Mouse (Mus musculus): ENCODE results near the gene Loxl1. TPM values are rescaled to one million over a fixed set of nuclear protein-coding genes. Genes with fewer than 3 reads are reported as not detected.

The Loxl1 gene
- polyA plus RNA-seq, 2 experiments: 0.80 to 1.2 TPM

GRCm38 (mm10) chr9:58353224-58353623 lies 40.2 kb upstream of the Loxl1 start:
- H3K4me1 ChIP-seq (replicated peaks; ENCODE audit: control insufficient read depth in 2 of 2, insufficient read depth in 2 of 2, low read length in 1 of 2): no peaks in the 10 kb centered on the region
- no peak overlapping the region for H3K9ac ChIP-seq (replicated peaks)
- ATAC-seq (ENCODE audit: insufficient read depth) (no peak), DNase-seq (ENCODE audit: low read depth in 3 of 3, low spot score in 3 of 3) (no peak)
- H3K36me3 ChIP-seq (replicated peaks; ENCODE audit: control insufficient read depth, insufficient read depth, low read depth): no peaks in the 10 kb centered on the region
- no peaks in the 10 kb centered on the region for H3K9me3 ChIP-seq (ENCODE audit: control insufficient read depth, low read length)
- H3K4me2 ChIP-seq (ENCODE audit: low read depth): no peak overlapping the region
- no peak for TF ChIP-seq CTCF (IDR thresholded peaks at IDR 0.05; ENCODE audit: low read depth)
- no peak for TF ChIP-seq EP300 (IDR thresholded peaks at IDR 0.05; ENCODE audit: low read depth)
- no peak overlapping the region for H3K27ac ChIP-seq
- no peak overlapping the region for H3K4me3 ChIP-seq (ENCODE audit: insufficient read depth in 1 of 2, low read depth in 2 of 2, low read length in 2 of 2)
- H3K27me3 ChIP-seq (ENCODE audit: control insufficient read depth, insufficient read depth, low read length): no peaks in the 10 kb centered on the region
- 51% methylated on average over 6 of the region's 6 CpGs for WGBS (ENCODE audit: insufficient replicate concordance)

- 58% methylated on average over 6 of the region's 6 CpGs for WGBS (ENCODE audit: insufficient replicate concordance)
- Histone ChIP-seq H3K9me3 (ENCODE audit: control insufficient read depth, low read length) (no peaks in the 10 kb centered on the region), H3K4me3 (ENCODE audit: insufficient read depth in 1 of 2, low read depth in 2 of 2, low read length in 2 of 2) (no peak overlapping the region), H3K36me3 (replicated peaks; ENCODE audit: control insufficient read depth, insufficient read depth, low read depth) (no peaks in the 10 kb centered on the region), H3K4me2 (ENCODE audit: low read depth) (no peak overlapping the region), H3K4me1 (replicated peaks; ENCODE audit: control insufficient read depth in 2 of 2, insufficient read depth in 2 of 2, low read length in 1 of 2) (no peaks in the 10 kb centered on the region), H3K9ac (replicated peaks) (no peak overlapping the region), H3K27me3 (ENCODE audit: control insufficient read depth, insufficient read depth, low read length) (no peaks in the 10 kb centered on the region), H3K27ac (no peak overlapping the region)
- DNase-seq (ENCODE audit: low read depth in 3 of 3, low spot score in 3 of 3): no peak
- ATAC-seq (ENCODE audit: insufficient read depth): no peak
- TF ChIP-seq EP300 (IDR thresholded peaks at IDR 0.05; ENCODE audit: low read depth) (no peak), CTCF (IDR thresholded peaks at IDR 0.05; ENCODE audit: low read depth) (no peak)
These were observed 34.8 kb upstream of the Loxl1 start for GRCm38 (mm10) chr9:58347795-58348194.

GRCm38 (mm10) chr9:58346498-58346897 lies 33.5 kb upstream of the Loxl1 start:
- no peak overlapping the region for H3K27ac ChIP-seq
- H3K4me1 ChIP-seq (replicated peaks; ENCODE audit: control insufficient read depth in 2 of 2, insufficient read depth in 2 of 2, low read length in 1 of 2): no peaks in the 10 kb centered on the region
- H3K9me3 ChIP-seq (ENCODE audit: control insufficient read depth, low read length): no peaks in the 10 kb centered on the region
- TF ChIP-seq EP300 (IDR thresholded peaks at IDR 0.05; ENCODE audit: low read depth) (no peak), CTCF (IDR thresholded peaks at IDR 0.05; ENCODE audit: low read depth) (no peak)
- ATAC-seq (ENCODE audit: insufficient read depth): no peak
- no peak overlapping the region for H3K9ac ChIP-seq (replicated peaks)
- DNase-seq (ENCODE audit: low read depth in 3 of 3, low spot score in 3 of 3): no peak
- H3K4me2 ChIP-seq (ENCODE audit: low read depth): no peak overlapping the region
- H3K36me3 ChIP-seq (replicated peaks; ENCODE audit: control insufficient read depth, insufficient read depth, low read depth): no peaks in the 10 kb centered on the region
- 33% methylated on average over 10 of the region's 10 CpGs for WGBS (ENCODE audit: insufficient replicate concordance)
- H3K27me3 ChIP-seq (ENCODE audit: control insufficient read depth, insufficient read depth, low read length): no peaks in the 10 kb centered on the region
- H3K4me3 ChIP-seq (ENCODE audit: insufficient read depth in 1 of 2, low read depth in 2 of 2, low read length in 2 of 2): no peak overlapping the region

GRCm38 (mm10) chr9:58345963-58346362 lies 33.0 kb upstream of the Loxl1 start:
- no peaks in the 10 kb centered on the region for H3K9me3 ChIP-seq (ENCODE audit: control insufficient read depth, low read length)
- DNase-seq (ENCODE audit: low read depth in 3 of 3, low spot score in 3 of 3): no peak
- TF ChIP-seq EP300 (IDR thresholded peaks at IDR 0.05; ENCODE audit: low read depth): no peak
- no peak for TF ChIP-seq CTCF (IDR thresholded peaks at IDR 0.05; ENCODE audit: low read depth)
- H3K4me2 ChIP-seq (ENCODE audit: low read depth): no peak overlapping the region
- no peaks in the 10 kb centered on the region for H3K4me1 ChIP-seq (replicated peaks; ENCODE audit: control insufficient read depth in 2 of 2, insufficient read depth in 2 of 2, low read length in 1 of 2)
- no peak for ATAC-seq (ENCODE audit: insufficient read depth)
- no peak overlapping the region for H3K9ac ChIP-seq (replicated peaks)
- H3K4me3 ChIP-seq (ENCODE audit: insufficient read depth in 1 of 2, low read depth in 2 of 2, low read length in 2 of 2): no peak overlapping the region
- H3K36me3 ChIP-seq (replicated peaks; ENCODE audit: control insufficient read depth, insufficient read depth, low read depth): no peaks in the 10 kb centered on the region
- H3K27ac ChIP-seq: no peak overlapping the region
- 47% methylated on average over 7 of the region's 7 CpGs for WGBS (ENCODE audit: insufficient replicate concordance)
- H3K27me3 ChIP-seq (ENCODE audit: control insufficient read depth, insufficient read depth, low read length): no peaks in the 10 kb centered on the region

DNA sequence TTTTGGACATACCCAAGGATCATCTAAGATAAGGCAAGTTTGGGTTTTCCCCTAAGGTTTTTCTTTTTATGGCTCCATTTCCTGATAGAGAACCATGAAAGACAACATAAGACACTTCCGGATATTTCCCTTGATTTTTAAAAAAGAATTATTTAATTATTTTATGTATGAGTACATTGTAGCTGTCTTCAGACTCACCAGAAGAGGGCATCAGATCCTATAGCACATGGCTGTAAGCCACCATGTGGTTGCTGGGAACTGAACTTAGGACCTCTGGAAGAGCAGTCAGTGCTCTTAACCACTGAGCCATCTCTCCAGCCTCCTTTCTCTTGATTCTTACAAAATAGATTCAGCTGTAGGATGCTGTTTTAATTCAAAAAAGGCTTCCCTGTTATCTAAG lies 28.8 kb upstream of the Loxl1 start:
- no peak overlapping the region for H3K9ac ChIP-seq (replicated peaks)
- ATAC-seq (ENCODE audit: insufficient read depth): no peak
- H3K4me1 ChIP-seq (replicated peaks; ENCODE audit: control insufficient read depth in 2 of 2, insufficient read depth in 2 of 2, low read length in 1 of 2): no peaks in the 10 kb centered on the region
- WGBS (ENCODE audit: insufficient replicate concordance): 73% methylated on average over 1 of the region's 1 CpGs
- no peaks in the 10 kb centered on the region for H3K36me3 ChIP-seq (replicated peaks; ENCODE audit: control insufficient read depth, insufficient read depth, low read depth)
- no peak for DNase-seq (ENCODE audit: low read depth in 3 of 3, low spot score in 3 of 3)
- TF ChIP-seq EP300 (IDR thresholded peaks at IDR 0.05; ENCODE audit: low read depth): no peak
- no peak for TF ChIP-seq CTCF (IDR thresholded peaks at IDR 0.05; ENCODE audit: low read depth)
- no peak overlapping the region for H3K27ac ChIP-seq
- H3K4me2 ChIP-seq (ENCODE audit: low read depth): no peak overlapping the region
- H3K27me3 ChIP-seq (ENCODE audit: control insufficient read depth, insufficient read depth, low read length): no peaks in the 10 kb centered on the region
- H3K9me3 ChIP-seq (ENCODE audit: control insufficient read depth, low read length): no peaks in the 10 kb centered on the region
- no peak overlapping the region for H3K4me3 ChIP-seq (ENCODE audit: insufficient read depth in 1 of 2, low read depth in 2 of 2, low read length in 2 of 2)

Data from liver, embryonic 14.5 days (tissue).